Mouse (Mus musculus) C2C12 (cell line): ENCODE data around the gene Smndc1. TPM values are rescaled to one million over a fixed set of nuclear protein-coding genes. Genes with fewer than 3 reads are reported as not detected.
A peak's percentile ranks its signal among the peaks of the same experiment; 100 is the strongest.

Experiments used
- H3K27me3 ChIP-seq: one replicate; pipeline ENCODE4 v1.6.1; 2011; ENCODE audit not compliant: control insufficient read depth, insufficient read depth, insufficient read length
- H3K36me3 ChIP-seq: one replicate; pipeline ENCODE4 v1.6.1; 2011; ENCODE audit not compliant: control insufficient read depth, insufficient read depth
- H3K4me3 ChIP-seq: one replicate; pipeline ENCODE4 v1.5.1; 2011; ENCODE audit warnings: mild to moderate bottlenecking, control low read depth; ENCODE audit not compliant: poor library complexity, insufficient read depth, severe bottlenecking
- H3K79me2 ChIP-seq: one replicate; pipeline ENCODE4 v1.6.1; 2011; ENCODE audit not compliant: control insufficient read depth, insufficient read depth
- H3K79me3 ChIP-seq: one replicate; pipeline ENCODE4 v1.6.1; 2011; ENCODE audit warnings: low read depth, control low read depth
- H3ac ChIP-seq: one replicate; pipeline ENCODE3; 2011; ENCODE audit warnings: low read depth; ENCODE audit not compliant: control insufficient read depth, insufficient read length
- CEBPB ChIP-seq: IDR thresholded peaks from one replicate; pipeline ENCODE4 v1.6.1; 2011; ENCODE audit warnings: low read depth, mild to moderate bottlenecking, control low read depth, moderate library complexity
- CTCF ChIP-seq: IDR thresholded peaks from one replicate; pipeline ENCODE4 v1.5.1; 2011; ENCODE audit not compliant: control insufficient read depth, insufficient read depth, insufficient read length
- FOSL1 ChIP-seq: IDR thresholded peaks from one replicate; pipeline ENCODE4 v1.8.0; 2011; ENCODE audit warnings: mild to moderate bottlenecking, low read length; ENCODE audit not compliant: poor library complexity, insufficient read depth, severe bottlenecking
- MAX ChIP-seq: IDR thresholded peaks from one replicate; pipeline ENCODE4 v1.6.1; 2011; ENCODE audit warnings: mild to moderate bottlenecking, control low read depth
- MYOD1 ChIP-seq: IDR thresholded peaks from one replicate; pipeline ENCODE4 v1.6.1; 2011; ENCODE audit warnings: low read depth; ENCODE audit not compliant: control insufficient read depth, insufficient read length
- MYOG ChIP-seq: IDR thresholded peaks from one replicate; pipeline ENCODE4 v1.6.1; 2011; ENCODE audit not compliant: control insufficient read depth, insufficient read length; ENCODE audit errors: extremely low read depth
- USF1 ChIP-seq: IDR thresholded peaks from one replicate; pipeline ENCODE4 v1.6.1; 2011; ENCODE audit warnings: low read depth, mild to moderate bottlenecking, control low read depth, moderate library complexity
- polyA plus RNA-seq: library from polyadenylated mRNA; unstranded; fragments of >200 nt; fragmentation: generic; extraction: Trizol; gene quantifications from one replicate; pipeline ENCODE4 v1.2.1, GENCODE M21; 2012; ENCODE audit warnings: missing spikeins

The Smndc1 gene
- polyA plus RNA-seq, 1 experiment: 31.9 TPM

DNA sequence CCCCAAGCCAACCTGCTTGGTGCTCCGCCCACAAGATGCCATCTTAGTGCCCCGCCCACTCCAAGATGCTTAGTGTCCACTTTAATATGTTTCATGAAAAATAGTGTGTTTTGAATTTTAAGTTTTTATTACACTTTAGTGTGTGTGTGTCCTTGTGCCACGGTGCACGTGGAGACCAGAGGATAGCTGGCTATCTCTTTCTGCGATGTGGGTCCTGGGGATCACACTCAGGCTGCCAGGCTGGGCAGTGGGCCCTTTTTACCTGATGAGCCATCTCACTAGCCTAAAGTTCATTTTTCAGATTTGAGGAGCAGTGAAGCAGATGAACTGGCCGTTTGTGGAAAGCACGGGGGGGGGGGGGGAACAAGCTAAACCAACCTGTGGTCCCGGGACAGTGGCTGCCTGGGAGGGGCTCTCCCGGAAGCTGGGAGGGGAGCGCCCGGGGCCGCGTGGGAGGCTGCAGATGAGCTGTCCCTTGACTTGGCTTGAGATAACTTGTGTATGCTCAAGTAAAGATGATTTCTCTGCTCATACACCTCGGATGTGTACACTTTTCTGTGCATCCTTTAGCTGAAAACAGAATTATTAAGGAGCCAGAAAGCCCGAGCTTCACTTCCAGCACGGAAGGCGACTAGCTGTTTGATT, 19.4 kb upstream of the Smndc1 start:
- TF ChIP-seq MAX (no peak), USF1 (no peak), FOSL1 (no peak), CTCF (no peak), CEBPB (no peak), MYOD1 (no peak), MYOG (no peak)
- H3K36me3 ChIP-seq: no peaks in the 10 kb centered on the region
- H3K79me3 ChIP-seq: no peaks in the 10 kb centered on the region
- no peaks in the 10 kb centered on the region for H3K79me2 ChIP-seq
- no peak overlapping the region for H3K4me3 ChIP-seq
- no peaks in the 10 kb centered on the region for H3K27me3 ChIP-seq
- peak overlapping the region; percentile 53 for H3ac ChIP-seq

DNA sequence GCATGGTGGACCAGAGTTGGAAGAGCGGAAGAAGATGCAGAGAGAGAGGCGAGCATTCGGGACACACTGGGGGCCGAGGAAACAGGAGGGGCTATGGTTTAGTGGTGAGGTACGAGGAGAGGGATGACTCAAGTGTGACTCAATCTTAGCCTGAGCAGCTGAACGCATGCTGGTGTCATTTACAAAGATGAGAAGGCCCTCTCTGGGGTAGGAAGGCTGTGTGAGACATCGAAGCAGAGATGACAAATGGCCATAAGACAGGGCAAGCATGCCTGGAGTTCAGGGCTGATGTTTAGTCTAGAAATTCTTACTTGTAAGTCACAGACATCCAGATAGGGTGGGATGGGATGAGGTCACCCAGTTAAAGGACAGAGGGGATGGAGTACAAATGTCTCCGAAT, 18.0 kb upstream of the Smndc1 start:
- Histone ChIP-seq H3K79me3 (no peaks in the 10 kb centered on the region), H3ac (no peak overlapping the region), H3K4me3 (no peak overlapping the region), H3K36me3 (no peaks in the 10 kb centered on the region), H3K79me2 (no peaks in the 10 kb centered on the region), H3K27me3 (no peaks in the 10 kb centered on the region)
- TF ChIP-seq CTCF: no peak
- peak; percentile 97 for TF ChIP-seq MAX
- TF ChIP-seq CEBPB: no peak
- no peak for TF ChIP-seq USF1
- peak; percentile 98 for TF ChIP-seq MYOD1
- peak; percentile 95 for TF ChIP-seq FOSL1
- TF ChIP-seq MYOG: no peak

DNA sequence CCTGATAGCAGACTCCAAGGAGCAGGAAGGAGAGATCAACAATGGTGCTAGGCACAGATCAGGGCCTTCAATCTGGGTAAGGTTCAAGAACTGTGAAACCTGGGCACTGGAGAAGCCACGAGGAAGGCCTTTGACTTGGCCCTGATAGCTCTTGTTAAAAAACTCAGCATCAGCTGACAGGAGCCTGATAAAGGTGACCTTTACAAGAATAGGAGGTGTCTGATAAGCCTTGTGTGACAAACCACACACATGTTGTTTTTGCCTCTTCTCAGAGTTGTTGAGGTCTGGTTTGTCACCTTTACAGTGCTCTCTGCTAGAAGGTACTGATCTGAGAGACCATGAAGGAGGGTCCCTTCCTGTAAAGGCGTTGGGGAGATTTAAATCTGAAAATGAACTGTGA, 17.0 kb upstream of the Smndc1 start:
- H3K36me3 ChIP-seq: no peaks in the 10 kb centered on the region
- no peaks in the 10 kb centered on the region for H3K79me2 ChIP-seq
- no peak overlapping the region for H3K4me3 ChIP-seq
- H3K27me3 ChIP-seq: no peaks in the 10 kb centered on the region
- TF ChIP-seq USF1 (no peak), MAX (no peak), MYOD1 (no peak), FOSL1 (no peak), MYOG (no peak), CTCF (no peak), CEBPB (no peak)
- H3K79me3 ChIP-seq: no peaks in the 10 kb centered on the region
- no peak overlapping the region for H3ac ChIP-seq

DNA sequence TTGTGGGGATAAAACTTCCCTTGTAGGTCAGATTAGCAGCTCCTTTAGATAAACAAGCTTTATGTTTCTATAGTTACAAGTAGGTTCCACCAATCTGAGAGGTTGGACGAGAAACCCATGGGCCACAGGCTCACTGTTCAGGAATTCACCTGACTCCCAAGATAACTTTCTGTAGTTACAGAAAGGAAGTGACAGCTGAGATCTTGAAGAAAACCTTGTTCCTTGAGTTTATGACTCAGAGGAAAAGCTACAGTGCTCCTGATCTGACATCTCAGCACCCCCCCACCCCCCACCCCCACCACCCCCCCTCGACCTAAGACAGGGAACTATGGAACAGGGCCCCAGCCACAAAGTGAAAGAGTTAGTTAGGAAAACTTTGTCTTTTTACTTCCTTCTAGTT, 15.4 kb upstream of the Smndc1 start:
- Histone ChIP-seq H3K27me3 (no peaks in the 10 kb centered on the region), H3K79me2 (no peaks in the 10 kb centered on the region), H3K79me3 (no peaks in the 10 kb centered on the region), H3ac (no peak overlapping the region), H3K4me3 (no peak overlapping the region), H3K36me3 (no peaks in the 10 kb centered on the region)
- peak; percentile 49 for TF ChIP-seq MYOD1
- no peak for TF ChIP-seq USF1
- no peak for TF ChIP-seq CTCF

DNA sequence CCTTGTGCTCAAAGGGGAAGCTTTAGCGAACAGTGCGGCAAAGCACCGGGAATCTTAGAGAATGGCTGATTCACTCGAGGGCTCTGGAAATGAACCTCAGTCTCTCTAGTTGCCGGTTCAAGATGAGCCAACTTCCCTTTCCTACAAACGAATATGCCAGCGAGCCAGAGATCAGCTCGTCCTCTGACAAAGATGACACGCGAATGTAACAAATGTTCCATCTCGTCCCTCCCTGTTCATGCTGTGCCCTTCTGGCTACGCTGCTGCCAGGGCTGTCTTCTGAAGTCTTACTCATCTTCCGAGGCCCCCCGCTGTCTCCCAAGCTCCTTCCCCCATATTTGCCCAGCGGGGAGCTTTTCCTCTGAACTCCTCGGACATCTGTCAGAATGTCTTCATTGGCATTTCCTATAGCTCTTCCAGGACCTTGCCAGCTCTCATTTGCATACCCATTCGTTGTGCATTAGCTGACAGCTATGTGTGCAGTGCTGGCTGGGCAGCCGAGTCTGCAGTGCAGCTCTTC, 14.5 kb upstream of the Smndc1 start:
- TF ChIP-seq MYOD1: no peak
- TF ChIP-seq MAX: no peak
- TF ChIP-seq USF1: no peak
- no peak for TF ChIP-seq MYOG
- TF ChIP-seq CTCF: no peak
- TF ChIP-seq CEBPB: no peak
- H3K27me3 ChIP-seq: no peaks in the 10 kb centered on the region
- no peak overlapping the region for H3ac ChIP-seq
- no peaks in the 10 kb centered on the region for H3K36me3 ChIP-seq
- H3K79me2 ChIP-seq: no peaks in the 10 kb centered on the region
- H3K4me3 ChIP-seq: no peak overlapping the region
- no peaks in the 10 kb centered on the region for H3K79me3 ChIP-seq

DNA sequence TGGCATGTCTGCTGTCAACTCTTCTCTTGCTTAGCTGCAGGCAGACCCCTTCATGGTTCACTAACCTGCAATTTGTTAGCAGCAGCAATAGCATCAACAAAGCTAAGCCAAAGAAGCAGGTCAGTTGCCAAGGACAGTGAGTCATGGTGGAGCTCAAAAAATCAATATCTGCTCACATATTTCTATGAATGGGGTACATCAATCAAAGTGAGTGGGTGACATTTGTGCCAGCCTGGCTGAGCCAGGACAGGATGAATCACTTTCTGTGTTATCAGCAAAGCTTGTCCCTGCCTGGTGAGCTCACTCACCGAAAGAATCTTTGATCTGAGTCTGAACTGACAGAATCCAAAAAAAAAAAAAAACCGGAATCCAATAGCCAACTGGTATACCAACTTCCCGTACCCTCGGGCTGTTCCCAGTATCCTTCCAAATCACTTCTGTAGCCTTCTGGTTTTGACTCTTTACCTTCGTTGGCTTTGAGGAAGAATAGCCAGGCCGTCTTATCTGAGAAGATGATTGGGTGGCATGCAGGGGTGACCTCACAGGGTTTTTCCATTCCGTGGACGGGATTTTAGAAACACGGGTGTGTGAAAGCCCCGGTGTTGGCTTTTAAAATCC, 13.9 kb upstream of the Smndc1 start:
- peak; percentile 23 for TF ChIP-seq FOSL1
- no peak for TF ChIP-seq MYOG
- TF ChIP-seq MYOD1: peak; percentile 39
- no peaks in the 10 kb centered on the region for H3K79me2 ChIP-seq
- no peak overlapping the region for H3ac ChIP-seq
- H3K79me3 ChIP-seq: no peaks in the 10 kb centered on the region
- H3K4me3 ChIP-seq: no peak overlapping the region
- H3K27me3 ChIP-seq: no peaks in the 10 kb centered on the region
- H3K36me3 ChIP-seq: no peaks in the 10 kb centered on the region
